Mouse (Mus musculus): Measurements from ENCODE around the gene Lpar6.

GRCm38 (mm10) chr14:73239857-73240256, 2.2 kb downstream of the Lpar6 start:
- no peak for TF ChIP-seq MAX (IDR thresholded peaks at IDR 0.05)
- no peak for TF ChIP-seq CTCF (IDR thresholded peaks at IDR 0.05; ENCODE audit: control insufficient read depth, insufficient read depth, insufficient read length)
- TF ChIP-seq FOSL1 (IDR thresholded peaks at IDR 0.05; ENCODE audit: insufficient read depth, low read length, poor library complexity, severe bottlenecking): no peak

Data from C2C12 (cell line).